Mouse (Mus musculus): ENCODE measurements around the gene Slc7a15.

Gene Slc7a15

DNA sequence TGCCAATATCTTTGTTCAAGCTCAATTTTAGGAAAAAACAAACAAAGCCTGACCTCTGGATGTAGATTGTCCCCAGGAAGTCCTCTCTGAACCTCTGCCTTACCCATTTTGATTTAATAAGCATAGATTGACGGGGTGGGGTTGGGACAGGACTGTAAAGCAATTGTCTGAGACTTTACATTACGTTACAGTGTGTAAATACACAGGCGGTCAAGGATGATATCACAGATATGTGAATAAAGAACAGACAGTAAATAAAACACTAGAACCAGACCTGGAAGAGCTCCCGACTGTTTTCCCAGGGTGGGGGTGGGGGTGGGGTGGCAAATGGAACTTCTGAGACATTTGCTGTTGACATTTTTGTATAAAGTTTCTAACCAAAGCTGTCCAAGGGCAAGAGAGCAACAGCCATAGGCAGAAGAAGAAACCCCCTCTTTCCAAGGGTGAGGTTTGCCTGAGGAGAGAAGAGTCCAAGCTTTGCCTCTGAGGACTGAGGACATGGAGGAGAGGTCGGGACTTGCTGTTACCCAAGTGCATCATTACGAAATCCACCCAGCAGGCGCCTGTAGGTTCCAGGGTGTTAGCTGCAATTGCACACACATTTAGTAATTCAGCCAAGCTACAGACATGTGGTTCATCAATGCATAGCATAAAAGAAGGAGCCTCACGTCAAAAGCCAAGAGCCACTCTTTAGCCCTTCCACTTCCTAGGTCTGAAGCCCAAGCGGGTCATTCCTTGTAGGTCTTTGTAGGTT is 91.7 kb downstream of the Slc7a15 start:
- no peak for DNase-seq (ENCODE audit: low spot score in 2 of 2)

DNA sequence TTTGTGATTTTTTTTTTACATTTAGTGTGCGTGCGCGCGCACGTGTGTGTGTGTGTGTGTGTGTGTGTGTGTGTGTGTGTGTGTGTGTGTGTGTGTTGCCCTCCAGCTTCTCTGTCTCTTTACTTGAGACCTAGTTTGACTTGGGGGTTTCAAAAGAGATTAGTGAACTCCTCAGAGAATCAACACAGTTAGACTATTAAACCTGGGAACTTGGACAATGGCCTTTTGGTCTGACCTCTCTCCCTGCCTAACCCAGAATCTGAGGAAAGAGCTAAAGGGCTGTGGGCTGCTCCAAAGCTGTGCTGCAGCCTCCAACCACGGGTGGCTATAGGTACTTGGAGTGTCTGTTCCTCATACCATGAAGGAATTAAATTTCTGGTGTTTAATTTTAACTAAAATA is 94.7 kb downstream of the Slc7a15 start:
- no peak for DNase-seq (ENCODE audit: low spot score in 2 of 2)

DNA sequence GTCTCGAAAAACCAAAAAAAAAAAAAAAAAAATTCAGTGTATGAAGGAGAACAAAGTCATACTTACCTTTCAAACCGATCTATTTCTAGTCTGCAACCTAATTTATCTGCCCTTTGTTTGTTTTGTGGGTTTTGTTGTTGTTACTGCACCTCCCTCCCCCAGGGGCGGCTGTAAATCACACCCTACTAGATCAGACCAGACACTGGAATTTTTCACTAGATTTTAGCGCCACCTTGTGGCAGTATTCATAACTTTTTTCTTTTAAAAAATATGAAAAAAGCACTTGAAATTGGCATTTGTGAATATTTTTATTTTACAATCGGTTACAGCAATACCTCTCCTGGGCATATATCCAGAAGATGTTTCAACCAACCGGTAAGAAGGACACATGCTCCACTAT is 96.3 kb downstream of the Slc7a15 start:
- peak in 1 of 2 experiments; percentile 59 for DNase-seq (ENCODE audit: low spot score in 2 of 2)

DNA sequence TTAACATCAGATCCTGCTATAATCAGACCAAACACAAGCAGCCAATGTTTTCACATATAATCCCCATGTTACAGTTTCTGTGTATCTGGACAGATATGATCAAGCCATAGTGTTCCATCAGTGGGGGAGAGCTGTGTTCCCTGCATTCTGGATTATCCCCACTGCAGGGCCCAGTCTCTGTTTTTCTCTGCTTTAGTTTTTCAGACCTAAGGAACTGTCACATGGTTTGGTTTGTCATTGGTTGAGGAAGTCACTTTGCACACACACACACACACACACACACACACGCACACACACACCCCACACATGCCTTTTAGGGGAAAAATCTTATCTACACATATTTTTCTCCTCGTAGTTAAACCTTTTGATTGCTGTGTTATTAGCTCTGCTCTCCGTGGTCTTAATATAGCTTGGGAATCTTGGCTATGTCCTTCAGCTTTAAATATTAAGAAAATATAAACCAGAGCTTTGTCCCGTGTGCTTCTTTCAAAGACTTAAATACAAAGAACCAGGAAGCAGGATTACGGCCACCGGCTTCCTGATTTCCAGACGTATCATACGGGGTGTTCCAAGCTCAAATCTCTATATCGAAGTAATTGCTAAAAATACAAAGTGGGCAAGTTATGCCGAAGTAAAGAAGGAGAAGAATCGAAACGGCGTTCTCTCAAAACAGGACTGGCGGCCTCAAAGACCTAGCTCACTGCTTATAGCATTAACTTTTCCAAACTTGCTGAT is 97.1 kb downstream of the Slc7a15 start:
- DNase-seq (ENCODE audit: low spot score in 2 of 2) = no peak

DNA sequence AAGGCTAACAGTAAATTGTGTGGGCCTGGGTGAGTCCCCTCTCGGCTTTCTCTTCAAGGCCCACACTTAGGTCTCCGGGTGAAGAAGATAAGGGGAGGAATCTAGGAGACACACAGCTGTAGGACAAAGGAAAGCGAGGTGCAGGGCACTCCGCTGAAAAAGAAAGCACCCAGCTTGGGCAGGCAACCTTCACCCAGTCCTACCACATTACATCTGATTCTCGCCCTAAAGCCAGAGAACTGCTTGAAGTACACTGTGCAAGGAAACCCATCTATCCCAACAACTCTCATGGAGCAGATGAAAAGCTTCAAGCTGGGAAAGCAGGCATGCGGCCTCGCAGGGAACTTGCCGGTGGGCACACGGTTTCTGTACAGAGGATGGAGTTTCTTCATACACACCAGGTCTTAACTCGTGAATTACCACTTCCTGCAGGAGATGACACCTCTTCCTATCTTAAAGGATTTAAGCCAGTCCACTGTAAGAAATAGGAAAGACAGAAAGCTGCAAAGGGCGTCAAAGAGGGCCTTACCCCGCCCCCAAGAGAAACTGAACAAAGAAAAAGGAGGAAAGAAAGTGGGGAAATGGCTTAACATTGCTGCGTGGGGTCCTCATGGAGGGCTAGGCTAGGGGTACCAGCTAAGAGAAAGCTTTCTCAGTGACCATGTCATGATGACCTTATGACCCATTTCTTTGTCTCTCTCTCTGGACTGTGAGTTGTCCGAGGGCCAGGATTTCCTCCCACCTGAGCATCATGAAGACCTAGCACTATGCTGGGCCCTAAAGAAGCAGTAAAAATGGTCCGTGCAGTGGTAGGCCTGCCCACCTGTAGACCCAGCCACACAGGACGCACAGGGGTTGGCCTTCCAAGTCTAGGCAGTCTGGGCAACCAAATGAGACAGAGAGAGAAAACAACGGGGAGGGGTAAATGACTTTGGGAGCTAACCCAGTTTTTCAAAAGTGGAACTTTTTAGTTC is 98.0 kb downstream of the Slc7a15 start:
- DNase-seq (ENCODE audit: low spot score in 2 of 2) = no peak

DNA sequence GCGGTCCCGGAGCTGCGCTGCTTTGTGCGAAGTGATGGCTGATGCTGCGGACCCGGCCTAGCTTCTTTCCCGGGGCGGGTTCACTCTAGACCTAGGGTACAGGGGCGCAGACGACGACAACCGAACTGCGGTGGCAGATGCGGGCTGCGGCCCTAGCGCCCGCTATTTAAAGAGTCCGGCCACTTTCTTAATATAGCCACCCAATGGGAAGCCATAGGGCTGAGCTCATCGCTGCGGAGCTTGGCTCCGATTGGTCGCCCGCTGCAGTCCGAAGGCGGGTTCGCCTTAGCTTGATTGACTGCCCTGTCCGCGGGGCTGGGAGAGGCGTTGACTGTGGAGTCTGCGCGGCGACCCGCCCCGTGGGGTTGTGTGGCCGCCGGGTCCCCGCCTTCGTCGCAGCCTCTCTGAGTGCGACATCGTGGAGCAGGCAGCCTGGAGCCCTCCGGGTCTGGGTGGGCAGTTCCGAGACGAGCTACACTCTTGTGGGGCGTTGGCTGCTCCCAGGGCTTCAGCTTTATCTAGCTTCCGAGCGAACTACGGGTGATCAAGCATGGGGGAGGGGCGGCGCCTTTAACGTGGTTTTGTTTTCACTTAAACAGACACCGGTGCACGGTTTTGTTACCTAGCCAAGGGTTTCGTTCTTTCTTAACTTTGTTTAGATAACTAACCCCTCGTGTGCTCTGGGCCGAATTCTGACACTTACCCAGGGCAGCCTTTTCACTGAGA is 98.8 kb downstream of the Slc7a15 start, which contains the start of gene Rhob:
TSS of gene Rhob (minus strand) at position 139 of the 726 bp plus-strand sequence.
- peak; percentile 98 to 99 for DNase-seq (ENCODE audit: low spot score in 2 of 2)

DNA sequence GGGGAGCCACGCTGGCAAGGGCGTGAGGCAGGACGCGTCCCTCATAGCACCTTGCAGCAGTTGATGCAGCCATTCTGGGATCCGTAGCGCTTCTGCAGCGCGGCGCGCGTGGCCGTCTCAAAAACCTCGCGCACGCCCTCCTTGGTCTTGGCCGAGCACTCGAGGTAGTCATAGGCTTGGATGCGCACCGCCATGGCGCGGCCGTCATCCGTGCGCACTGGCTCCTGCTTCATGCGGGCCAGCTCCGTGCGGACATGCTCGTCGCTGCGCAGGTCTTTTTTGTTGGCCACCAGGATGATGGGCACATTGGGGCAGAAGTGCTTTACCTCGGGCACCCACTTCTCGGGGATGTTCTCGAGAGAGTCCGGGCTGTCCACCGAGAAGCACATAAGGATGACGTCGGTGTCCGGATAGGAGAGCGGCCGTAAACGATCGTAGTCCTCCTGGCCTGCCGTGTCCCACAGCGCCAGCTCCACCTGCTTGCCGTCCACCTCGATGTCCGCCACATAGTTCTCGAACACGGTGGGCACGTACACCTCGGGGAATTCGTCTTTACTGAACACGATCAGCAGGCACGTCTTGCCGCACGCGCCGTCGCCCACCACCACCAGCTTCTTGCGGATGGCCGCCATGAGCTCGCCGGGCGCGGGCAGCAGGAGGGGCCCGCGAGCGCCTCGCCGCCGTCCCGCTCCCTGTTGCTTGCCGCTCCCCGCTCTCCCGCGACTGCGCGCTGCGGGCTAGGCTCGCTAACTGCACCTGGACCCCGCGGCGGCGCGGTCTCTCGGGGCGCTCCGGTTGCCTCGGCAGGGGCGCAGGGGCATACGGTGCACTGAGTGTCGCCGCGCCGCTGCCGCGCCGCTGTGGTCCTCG is 99.6 kb downstream of the Slc7a15 start:
- peak; percentile 58 to 68 for DNase-seq (ENCODE audit: low spot score in 2 of 2)

DNA sequence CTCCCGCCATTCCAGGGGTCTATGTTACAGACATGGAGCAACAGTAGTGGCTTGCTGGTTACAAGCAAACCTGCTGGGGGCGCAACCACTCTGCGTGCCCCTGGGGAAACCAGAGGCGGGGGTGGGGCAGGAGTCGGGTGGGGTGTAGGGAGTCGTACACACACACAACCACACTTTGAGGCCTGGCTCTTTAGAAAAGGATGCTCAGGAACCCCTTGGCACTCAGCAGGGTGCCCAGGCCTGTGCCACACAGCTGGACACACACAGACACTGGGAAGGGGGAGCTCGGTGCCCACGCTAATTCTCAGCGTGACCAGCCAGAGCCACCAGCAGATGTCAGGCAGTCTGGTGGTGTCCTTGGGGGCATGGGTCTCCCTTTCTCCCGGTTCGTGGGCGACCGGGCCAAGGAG is 100.3 kb downstream of the Slc7a15 start:
- DNase-seq (ENCODE audit: low spot score in 2 of 2) = peak; percentile 46

DNA sequence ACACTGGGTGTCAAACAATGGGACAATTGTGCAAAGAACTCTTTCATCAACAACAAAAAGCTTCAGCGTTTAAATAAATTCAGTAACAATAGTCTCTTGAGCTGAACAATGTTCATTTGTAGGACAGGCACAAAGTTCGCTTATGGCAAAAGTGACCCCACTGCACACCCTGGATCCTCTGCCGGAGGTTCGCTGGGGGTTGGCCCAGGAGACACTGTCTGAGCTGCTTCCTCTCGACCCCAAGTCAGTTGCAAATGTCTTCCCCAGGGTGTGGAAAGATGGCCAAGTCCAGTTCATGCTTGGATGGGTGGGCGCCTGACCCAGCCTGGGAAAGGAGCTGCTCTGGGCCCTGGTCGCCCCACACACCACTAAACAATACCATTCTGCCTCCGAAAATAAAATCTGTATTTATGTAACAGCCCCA is 100.7 kb downstream of the Slc7a15 start:
- no peak for DNase-seq (ENCODE audit: low spot score in 2 of 2)

DNA sequence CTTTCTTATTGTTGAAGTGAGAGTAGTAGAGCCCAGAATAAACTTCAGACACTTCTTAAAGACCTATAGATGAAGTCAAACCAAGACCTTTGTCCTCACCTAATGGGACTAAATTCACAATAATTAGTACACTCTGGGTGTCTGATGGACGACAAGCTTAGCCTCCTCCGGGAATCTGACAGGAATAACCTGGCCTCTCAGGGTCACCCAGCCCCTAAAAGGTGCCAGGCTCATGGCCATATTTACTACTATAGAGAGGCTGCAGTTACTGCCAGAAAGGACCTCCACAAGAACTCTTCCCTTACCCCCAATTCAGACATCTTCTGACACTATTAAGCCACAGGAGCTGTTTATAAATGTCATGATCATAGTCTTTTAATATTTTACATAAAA is 101.6 kb downstream of the Slc7a15 start:
- DNase-seq (ENCODE audit: low spot score in 2 of 2) = no peak

DNA sequence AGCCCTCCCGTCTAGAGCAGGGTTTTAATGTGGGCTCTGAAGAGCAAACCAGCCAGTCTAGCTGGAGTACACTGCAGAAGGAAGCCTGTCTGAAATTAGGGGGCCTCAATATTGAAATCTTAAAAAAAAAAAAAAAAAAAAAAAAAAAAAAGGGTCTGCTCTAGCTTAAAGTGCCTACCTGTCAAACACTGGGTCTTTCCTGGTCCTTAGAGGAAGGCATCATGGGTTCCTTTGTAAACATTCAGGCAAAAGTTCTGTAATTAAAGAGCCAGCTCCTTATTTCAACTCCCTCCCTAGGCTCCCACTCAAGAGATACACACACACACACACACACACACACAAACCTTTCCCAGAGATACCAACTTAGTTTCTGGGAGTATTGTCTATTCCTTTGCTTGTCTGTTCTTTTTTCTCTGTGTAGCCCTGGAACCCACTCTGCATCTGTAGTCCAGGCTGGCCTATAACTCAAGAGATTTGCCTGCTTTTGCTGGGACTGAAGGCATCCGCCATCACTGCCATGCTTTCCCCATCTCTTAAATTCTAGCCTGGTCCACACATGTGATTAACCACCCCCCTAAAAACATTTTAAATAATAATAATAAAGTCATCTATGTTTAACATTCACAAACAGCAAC is 102.1 kb downstream of the Slc7a15 start:
- no peak for DNase-seq (ENCODE audit: low spot score in 2 of 2)

DNA sequence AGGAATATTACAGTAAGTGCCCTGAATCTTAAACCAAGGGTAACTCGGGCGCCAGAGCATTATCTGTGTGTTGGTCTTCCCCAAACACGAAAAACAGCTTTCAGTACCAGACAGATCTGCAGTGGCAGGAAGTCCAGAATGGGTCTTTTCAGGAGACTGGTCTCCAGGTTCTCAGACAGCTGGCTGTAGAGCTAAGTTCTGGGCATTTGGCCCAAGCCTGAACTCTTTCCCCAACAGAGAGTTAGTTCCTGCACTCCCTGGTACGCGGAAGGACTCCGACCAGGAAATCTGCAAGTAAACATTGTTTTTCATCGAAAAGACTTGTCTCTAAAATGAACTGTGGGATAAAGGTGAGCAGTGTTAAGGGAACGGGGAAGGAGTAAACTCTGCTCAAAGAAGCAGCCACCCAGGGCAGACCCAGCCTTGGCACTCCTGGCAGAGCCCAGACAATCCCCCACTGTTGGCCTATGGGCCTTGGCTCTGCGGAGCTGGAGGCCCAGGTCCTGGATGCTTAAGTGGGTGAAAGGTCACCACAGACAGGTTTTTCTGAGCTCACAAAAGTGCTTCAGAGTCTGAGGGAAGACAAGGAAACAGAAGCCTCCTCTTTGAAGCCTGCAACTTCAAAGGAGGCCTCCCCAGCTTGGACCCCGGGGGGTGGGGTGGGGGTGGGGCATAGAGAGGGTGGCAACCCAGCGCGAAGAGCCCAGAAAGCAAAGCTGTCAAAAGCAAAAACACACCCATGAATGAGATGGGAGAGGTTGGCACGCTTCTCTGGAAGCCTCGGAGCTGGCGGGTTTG is 102.8 kb downstream of the Slc7a15 start:
- peak in 1 of 2 experiments; percentile 52 for DNase-seq (ENCODE audit: low spot score in 2 of 2)

DNA sequence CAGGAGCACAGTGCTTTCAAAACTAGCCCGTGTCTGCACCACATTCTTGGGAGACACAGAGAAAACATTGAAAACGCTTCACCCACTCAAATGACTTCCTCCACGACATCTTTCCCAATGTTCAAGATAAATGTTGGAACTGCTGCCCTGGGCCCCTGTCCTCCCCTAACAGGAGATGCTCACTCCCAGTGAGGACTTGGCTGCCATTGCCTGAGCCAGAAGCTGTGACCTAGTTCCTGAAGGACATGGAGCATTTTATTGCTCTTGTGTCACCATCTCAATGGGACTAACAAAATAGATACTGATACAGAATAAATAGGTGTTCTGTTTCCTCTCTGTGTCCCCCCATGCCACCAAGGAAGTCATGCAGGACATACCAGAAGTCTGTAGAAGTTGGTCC is 104.2 kb downstream of the Slc7a15 start:
- no peak for DNase-seq (ENCODE audit: low spot score in 2 of 2)

DNA sequence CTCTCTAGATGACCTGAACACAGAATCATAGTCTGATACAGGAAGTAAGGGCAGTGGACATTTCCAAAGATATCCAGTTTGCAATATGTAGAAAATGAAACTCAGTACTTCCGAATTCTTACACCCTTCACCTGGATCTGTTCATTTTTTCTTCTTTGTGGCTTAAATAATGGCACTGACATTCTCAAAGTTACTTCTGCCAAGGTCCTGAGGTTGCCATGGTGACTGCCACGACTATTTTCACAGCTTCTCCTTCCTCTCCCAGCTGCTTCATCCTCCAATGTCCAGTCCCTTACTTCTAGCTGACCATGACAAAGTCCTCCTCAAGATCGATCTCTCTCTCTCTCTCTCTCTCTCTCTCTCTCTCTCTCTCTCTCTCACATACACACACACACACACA is 105.5 kb downstream of the Slc7a15 start:
- DNase-seq (ENCODE audit: low spot score in 2 of 2) = no peak

DNA sequence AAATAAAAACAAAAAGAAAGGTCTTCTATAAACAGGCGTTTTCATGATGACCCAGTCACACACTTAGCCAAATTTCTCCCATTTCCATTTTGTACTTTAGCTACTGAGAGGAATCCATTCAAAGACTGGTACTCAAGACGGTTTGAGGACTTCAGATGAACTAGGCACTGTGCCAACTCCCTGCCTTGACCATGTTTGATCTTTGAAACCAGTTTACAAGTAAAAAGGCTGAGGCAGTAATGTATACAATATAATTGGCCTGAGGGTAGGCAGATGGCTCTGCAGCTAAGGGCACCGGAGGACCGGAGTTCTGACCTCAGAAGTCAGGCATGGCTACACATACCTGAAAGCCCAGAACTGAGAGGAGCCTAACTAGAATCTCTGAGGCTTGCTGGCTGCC is 109.8 kb downstream of the Slc7a15 start:
- DNase-seq (ENCODE audit: low spot score in 2 of 2) = no peak

DNA sequence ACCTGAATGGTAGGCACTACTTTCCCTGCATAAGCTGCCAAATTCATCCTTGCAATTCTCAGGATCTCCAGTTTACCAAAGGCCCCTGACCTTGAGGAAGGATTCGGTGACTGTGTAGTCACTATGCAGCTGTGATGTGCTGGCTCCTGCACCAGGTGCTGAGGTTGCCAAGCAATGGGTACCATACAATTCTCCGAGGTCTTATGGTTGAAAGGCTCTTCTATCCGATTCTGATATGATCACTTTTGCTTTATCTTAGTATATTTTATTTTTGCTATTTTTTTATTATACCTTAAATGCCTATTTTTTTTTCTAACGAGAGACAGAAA is 110.2 kb downstream of the Slc7a15 start:
- DNase-seq (ENCODE audit: low spot score in 2 of 2) = no peak

DNA sequence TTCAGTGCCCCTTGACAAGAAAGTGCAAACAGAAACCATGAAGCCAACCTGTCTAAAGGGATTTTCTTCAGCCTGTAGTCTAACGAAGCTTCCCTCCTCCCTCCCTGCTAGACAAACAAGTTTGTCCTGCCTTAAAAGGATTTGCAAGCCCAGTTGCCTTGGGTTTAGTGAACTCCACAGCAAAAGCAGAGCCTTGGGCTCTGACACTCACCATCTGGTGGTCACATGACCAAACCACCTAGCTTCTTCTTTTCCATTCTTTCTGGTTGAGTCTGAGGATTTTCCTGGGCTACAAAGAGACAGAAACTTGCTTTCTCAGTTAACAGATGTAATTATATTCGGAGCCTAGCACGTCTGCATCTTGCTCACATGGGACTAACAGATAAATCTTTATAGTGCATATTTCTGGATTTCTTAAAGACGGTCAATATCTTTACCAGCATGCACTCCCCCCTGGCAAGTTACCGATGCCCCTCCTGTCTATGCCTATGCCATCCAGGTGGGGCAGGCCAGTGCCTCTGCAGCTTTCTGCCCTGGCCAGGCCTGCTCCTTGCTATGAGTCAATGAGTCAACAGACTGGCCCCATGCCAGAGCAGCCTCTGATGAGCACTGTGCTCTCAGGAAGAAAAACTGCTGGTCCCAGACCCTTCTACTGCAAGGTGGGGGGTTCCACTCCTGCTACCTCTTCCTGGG is 110.8 kb downstream of the Slc7a15 start:
- no peak for DNase-seq (ENCODE audit: low spot score in 2 of 2)

DNA sequence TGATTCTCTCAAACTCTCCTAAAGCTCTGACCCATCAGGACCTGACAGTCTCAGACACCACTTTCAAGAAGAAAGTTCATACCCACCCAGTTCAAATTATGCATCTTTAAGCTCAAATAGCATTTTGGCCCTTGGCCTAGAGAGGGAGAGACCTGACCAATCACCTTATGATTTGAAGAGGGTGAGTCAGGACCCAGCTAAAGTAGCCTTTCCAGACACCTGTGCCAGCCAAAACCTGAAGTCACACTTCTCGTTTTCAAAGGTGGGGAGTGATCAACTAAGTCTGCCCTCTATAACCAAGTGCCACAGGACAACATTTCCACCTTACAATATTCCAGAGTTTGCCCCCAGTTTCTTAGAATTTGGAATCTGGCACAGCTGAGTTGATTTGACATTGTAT is 111.6 kb downstream of the Slc7a15 start:
- no peak for DNase-seq (ENCODE audit: low spot score in 2 of 2)

DNA sequence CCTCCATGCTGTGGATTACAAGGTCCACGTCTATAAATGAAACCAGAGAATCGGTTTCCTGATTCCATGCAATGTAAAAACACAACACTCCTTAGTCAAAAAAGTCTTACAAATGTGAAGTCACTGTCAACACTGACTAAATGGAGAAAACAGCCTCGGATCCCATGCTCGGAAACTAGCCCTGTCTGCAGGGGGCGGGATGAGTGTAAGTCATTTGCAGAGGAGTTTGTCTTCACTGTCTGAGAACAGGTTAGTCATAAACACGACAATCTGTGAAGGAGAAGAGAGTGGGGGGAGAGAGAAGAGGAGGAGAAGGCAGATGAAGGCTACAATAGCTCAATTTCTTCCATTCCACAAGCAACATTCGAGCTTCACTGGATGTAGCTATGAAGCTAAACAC is 113.6 kb downstream of the Slc7a15 start:
- DNase-seq (ENCODE audit: low spot score in 2 of 2) = no peak

Data from right cerebral cortex, adult 2 months (tissue).